Mouse (Mus musculus) hindbrain, embryonic 13.5 days (tissue): ENCODE measurements at regions not wholly inside any gene's neighbourhood (a gene's known extent, or its start where the extent isn't known, plus 50 kb on each side); places are given as distances from the start of the nearest gene placed in this dataset.
"Not testable (repeated sequence)": the region's sequence is repeated elsewhere in the genome, so short reads cannot be mapped to it uniquely, and the experiment has no call there.

Experiments used
- ATAC-seq: fragments of 200-750 bp; cut with Nextera tagmentation; 2 replicates; pipeline ENCODE4 v1.8.0; 2017; ENCODE audit warnings: moderate TSS enrichment; ENCODE audit not compliant: low FRiP score
- H3K27ac ChIP-seq: fragments of 300-500 bp; sonication (generic); 2 replicates; pipeline ENCODE4 v1.5.1; 2015; ENCODE audit warnings: inconsistent platforms, mild to moderate bottlenecking, moderate library complexity
- H3K27me3 ChIP-seq: fragments of 300-500 bp; sonication (generic); 2 replicates; pipeline ENCODE4 v1.6.1; 2015; ENCODE audit warnings: mild to moderate bottlenecking, inconsistent platforms
- H3K36me3 ChIP-seq: fragments of 300-500 bp; sonication (generic); 2 replicates; pipeline ENCODE4 v1.6.1; 2015; ENCODE audit warnings: mild to moderate bottlenecking, inconsistent platforms
- H3K4me1 ChIP-seq: fragments of 300-500 bp; sonication (generic); replicated peaks from 2 replicates; pipeline ENCODE4 v1.6.1; 2015; ENCODE audit warnings: inconsistent platforms
- H3K4me2 ChIP-seq: fragments of 300-500 bp; sonication (generic); 2 replicates; pipeline ENCODE4 v1.6.1; 2015; ENCODE audit warnings: inconsistent platforms, mild to moderate bottlenecking, moderate library complexity
- H3K4me3 ChIP-seq: fragments of 300-500 bp; sonication (generic); 2 replicates; pipeline ENCODE4 v1.5.1; 2015; ENCODE audit warnings: mild to moderate bottlenecking, inconsistent platforms
- H3K9ac ChIP-seq: fragments of 300-500 bp; sonication (generic); 2 replicates; pipeline ENCODE4 v1.6.1; 2015; ENCODE audit warnings: mild to moderate bottlenecking, inconsistent platforms
- H3K9me3 ChIP-seq: fragments of 300-500 bp; sonication (generic); 2 replicates; pipeline ENCODE4 v1.6.1; 2016; ENCODE audit warnings: inconsistent platforms
- WGBS: fragments of 180-500 bp; shearing (Covaris S2); methylation state at CpG from one replicate; pipeline ENCODE4 v1.1.7; 2015; 5-methylcytosine and 5-hydroxymethylcytosine counted together

DNA sequence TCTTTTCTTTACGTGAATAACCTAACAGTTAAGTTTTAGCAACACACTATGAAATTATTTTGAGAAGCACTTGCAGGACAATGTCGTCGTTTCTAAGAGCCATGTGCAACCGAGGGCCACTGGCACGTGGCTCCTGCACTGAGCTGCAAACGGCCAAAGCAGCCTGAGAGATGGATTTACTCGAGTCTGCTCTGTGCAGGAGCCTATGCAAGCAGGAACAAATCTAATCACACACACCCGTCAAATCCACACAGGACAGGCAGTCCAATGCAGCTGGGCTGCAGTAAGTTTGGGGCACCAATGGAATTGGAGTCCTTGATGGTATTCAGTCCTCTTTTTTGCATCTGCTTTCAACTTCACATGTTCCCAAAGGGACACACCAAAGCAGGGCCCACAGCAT, 118.8 kb upstream of the Cpne8 start:
- ATAC-seq = no peak
- Histone ChIP-seq H3K4me2 (no peak overlapping the region), H3K27me3 (no peaks in the 10 kb centered on the region), H3K27ac (no peak overlapping the region), H3K4me1 (no peaks in the 10 kb centered on the region), H3K36me3 (no peaks in the 10 kb centered on the region), H3K9ac (no peak overlapping the region), H3K9me3 (no peaks in the 10 kb centered on the region), H3K4me3 (no peak overlapping the region)
- 73% methylated on average over 7 of the region's 8 CpGs for WGBS

DNA sequence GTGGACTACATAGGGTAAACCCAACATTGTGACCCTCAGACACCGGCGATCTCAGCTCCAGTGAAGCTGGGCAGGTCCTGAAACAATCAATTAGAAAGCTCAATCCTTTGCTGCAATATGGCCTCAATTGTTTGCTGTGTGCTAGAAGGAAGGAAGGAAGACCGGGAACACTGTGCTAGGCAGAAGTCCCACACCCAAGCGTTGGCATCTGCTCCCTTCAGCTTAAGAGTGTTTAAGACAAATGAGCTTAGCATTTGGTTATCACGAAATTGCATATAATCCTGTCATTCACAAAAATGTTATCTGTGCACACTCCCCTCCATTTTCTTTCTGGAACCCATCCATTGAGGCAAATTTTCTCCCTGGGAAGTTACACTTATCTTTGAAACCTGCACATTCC, 110.7 kb upstream of the Cpne8 start:
- no peak overlapping the region for H3K27ac ChIP-seq
- H3K9ac ChIP-seq = no peak overlapping the region
- ATAC-seq = no peak
- H3K27me3 ChIP-seq = no peaks in the 10 kb centered on the region
- no peaks in the 10 kb centered on the region for H3K4me1 ChIP-seq
- no peaks in the 10 kb centered on the region for H3K36me3 ChIP-seq
- no peak overlapping the region for H3K4me2 ChIP-seq
- no peaks in the 10 kb centered on the region for H3K9me3 ChIP-seq
- WGBS = 87% methylated on average over 5 of the region's 5 CpGs
- H3K4me3 ChIP-seq = no peak overlapping the region

DNA sequence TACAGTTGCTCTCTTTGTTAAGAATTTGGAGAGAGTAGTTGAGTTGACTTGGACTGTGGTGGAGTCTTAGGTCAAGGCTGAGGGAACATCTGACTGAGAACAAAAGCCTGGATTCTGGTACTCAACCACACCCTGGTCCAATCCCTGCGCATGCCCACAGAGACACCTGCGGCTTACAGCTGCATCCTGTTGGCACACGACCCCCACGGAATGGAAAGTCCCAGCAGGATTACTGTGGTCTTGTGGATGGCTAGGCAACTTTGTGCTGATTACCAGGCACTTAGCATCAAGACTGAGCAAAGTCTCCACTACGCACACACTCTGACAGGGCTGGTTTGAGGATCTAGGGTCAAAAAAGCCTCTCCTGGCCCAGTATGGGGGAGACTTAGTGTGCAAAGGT, 105.5 kb upstream of the Cpne8 start:
- no peak overlapping the region for H3K27ac ChIP-seq
- no peak overlapping the region for H3K4me3 ChIP-seq
- no peak overlapping the region for H3K9ac ChIP-seq
- no peaks in the 10 kb centered on the region for H3K9me3 ChIP-seq
- no peaks in the 10 kb centered on the region for H3K4me1 ChIP-seq
- H3K4me2 ChIP-seq = no peak overlapping the region
- no peaks in the 10 kb centered on the region for H3K27me3 ChIP-seq
- WGBS = 89% methylated on average over 5 of the region's 5 CpGs
- H3K36me3 ChIP-seq = no peaks in the 10 kb centered on the region
- no peak for ATAC-seq

DNA sequence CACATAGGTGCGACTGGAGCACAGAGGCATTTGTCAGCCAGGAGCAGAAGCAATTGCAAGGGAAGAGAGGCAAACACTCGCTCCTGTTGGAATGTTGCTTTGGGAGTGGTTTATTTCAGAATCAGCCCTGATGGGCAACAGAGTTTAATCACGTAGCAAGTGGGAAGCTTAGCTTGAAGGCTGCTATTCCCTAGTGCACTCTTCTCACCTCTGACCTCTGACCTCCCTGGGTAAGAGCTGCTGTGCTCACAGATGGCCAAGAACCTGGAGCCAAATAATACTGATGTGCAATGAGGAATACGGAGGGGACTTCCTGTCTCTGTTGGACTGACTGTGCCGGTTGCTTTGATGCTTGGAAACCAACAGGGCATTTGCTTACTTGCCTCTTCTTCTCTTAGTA, 88.3 kb upstream of the Cpne8 start:
- H3K36me3 ChIP-seq = 0 out of 2 replicates have a peak, but pooled peaks cover 3% of the 10 kb centered on the region
- H3K27ac ChIP-seq = no peak overlapping the region
- H3K9me3 ChIP-seq = 0 out of 2 replicates have a peak, but pooled peaks cover 3% of the 10 kb centered on the region
- H3K9ac ChIP-seq = no peak overlapping the region
- H3K4me1 ChIP-seq = no peaks in the 10 kb centered on the region
- H3K27me3 ChIP-seq = no peaks in the 10 kb centered on the region
- H3K4me2 ChIP-seq = no peak overlapping the region
- 62% methylated on average over 5 of the region's 5 CpGs for WGBS
- no peak overlapping the region for H3K4me3 ChIP-seq
- no peak for ATAC-seq

DNA sequence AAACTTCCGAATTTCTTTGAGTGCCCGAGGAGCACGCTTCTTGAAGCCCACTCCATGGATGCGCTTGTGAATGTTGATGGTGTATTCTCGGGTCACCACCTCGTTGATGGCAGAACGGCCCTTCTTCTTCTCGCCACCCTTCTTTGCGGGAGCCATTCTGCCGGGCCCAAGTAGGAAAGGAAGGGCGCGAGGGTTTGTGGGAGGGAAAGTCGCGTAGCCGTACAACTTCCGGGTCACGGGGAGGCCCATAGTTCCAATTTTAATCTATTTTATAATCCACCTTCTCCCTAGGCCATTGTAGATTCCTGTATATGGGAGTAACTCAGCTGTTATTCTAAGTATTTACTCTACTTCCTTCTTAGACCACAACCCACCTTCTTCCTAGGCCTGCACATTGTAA, 85.3 kb upstream of the Cpne8 start:
- H3K4me3 ChIP-seq, H3K4me1 ChIP-seq, H3K27me3 ChIP-seq, H3K4me2 ChIP-seq, H3K27ac ChIP-seq, H3K36me3 ChIP-seq, H3K9ac ChIP-seq, ATAC-seq, H3K9me3 ChIP-seq: not testable (repeated sequence)
- 95% methylated on average over 8 of the region's 17 CpGs for WGBS

DNA sequence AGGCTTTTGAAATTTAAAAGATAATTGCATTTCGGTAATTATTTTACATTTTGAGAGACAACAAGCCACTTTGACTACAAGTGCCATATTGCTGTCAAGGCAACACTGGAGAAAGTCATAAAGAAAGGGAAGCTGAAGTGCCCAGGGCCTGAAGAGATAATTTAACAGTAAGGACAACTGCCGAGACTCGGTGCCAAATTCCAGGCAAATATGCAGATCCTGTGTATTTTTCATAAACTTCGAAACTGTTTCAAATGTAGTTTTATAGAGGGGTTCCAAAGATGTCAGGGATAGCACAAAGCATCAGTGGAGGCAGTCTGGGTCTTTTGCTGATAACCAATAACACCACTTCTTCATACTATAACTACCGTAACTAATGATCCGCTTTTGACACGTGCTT, 54.7 kb upstream of the Cpne8 start:
- no peak overlapping the region for H3K27ac ChIP-seq
- no peaks in the 10 kb centered on the region for H3K4me1 ChIP-seq
- H3K4me2 ChIP-seq = no peak overlapping the region
- no peak overlapping the region for H3K9ac ChIP-seq
- ATAC-seq = no peak
- WGBS = 91% methylated on average over 7 of the region's 7 CpGs
- H3K27me3 ChIP-seq = no peaks in the 10 kb centered on the region
- no peaks in the 10 kb centered on the region for H3K9me3 ChIP-seq
- H3K4me3 ChIP-seq = no peak overlapping the region
- H3K36me3 ChIP-seq = no peaks in the 10 kb centered on the region
